Mouse (Mus musculus) left cerebral cortex, postnatal 4 days (tissue): ENCODE data around the gene Dbi. TPM values are rescaled to one million over a fixed set of nuclear protein-coding genes. Genes with fewer than 3 reads are reported as not detected.

Experiments used
- total RNA-seq, 2 experiments: library from RNA; stranded (reverse); gene quantifications; 2 replicates each; pipeline ENCODE4 v1.2.3; 2021

Dbi gene
- total RNA-seq, 2 experiments from 2014 or later: 335 to 344 TPM

Other genes with a start within 250 kb of the Dbi start
- 1 to 10 TPM; 7.6 to 7.7 TPM for gene Tmem177, start 207.9 kb downstream of the Dbi start, total RNA-seq
- gene Cfap221, start 123.8 kb downstream of the Dbi start, total RNA-seq: under 1 TPM; 0.36 to 0.44 TPM
- gene Sctr, start 114.2 kb downstream of the Dbi start, total RNA-seq: 1 to 10 TPM in 1 of 2 experiments, under 1 TPM in 1; 0.96 to 1.2 TPM
- 1 to 10 TPM; 1.4 to 1.8 TPM for gene Tmem37, start 47.0 kb downstream of the Dbi start, total RNA-seq
- gene 3110009E18Rik, start 109 bp upstream of the Dbi start, total RNA-seq: 10 to 100 TPM; 11.2 to 11.8 TPM
- gene Steap3, start 151.6 kb upstream of the Dbi start, total RNA-seq: 1 to 10 TPM; 4.2 to 6.1 TPM
- 1 to 10 TPM in 1 of 2 experiments, under 1 TPM in 1; 0.50 to 1.3 TPM for gene C1ql2, start 219.5 kb upstream of the Dbi start, total RNA-seq